Mouse (Mus musculus) lung, embryonic 16.5 days (tissue): ENCODE measurements around the gene Ints3. TPM values are rescaled to one million over a fixed set of nuclear protein-coding genes. Genes with fewer than 3 reads are reported as not detected.

Experiments
- ATAC-seq: fragments of 200-750 bp; cut with Nextera tagmentation; 2 replicates; pipeline ENCODE4 v1.8.0; 2017; ENCODE audit warnings: low read depth, mild to moderate bottlenecking, moderate library complexity
- H3K27ac ChIP-seq: fragments of 300-500 bp; sonication (generic); 2 replicates; pipeline ENCODE4 v1.5.1; 2014; ENCODE audit warnings: mild to moderate bottlenecking, control low read depth, low read length
- H3K27me3 ChIP-seq: fragments of 300-500 bp; sonication (generic); 2 replicates; pipeline ENCODE4 v1.6.1; 2014; ENCODE audit warnings: low read depth, low read length, mixed read lengths; ENCODE audit not compliant: control insufficient read depth, insufficient read depth
- H3K36me3 ChIP-seq: fragments of 300-500 bp; sonication (generic); 2 replicates; pipeline ENCODE4 v1.6.1; 2014; ENCODE audit warnings: low read length; ENCODE audit not compliant: control insufficient read depth, insufficient read depth
- H3K4me1 ChIP-seq: fragments of 300-500 bp; sonication (generic); replicated peaks from 2 replicates; pipeline ENCODE4 v1.6.1; 2014; ENCODE audit warnings: low read length, mixed read lengths; ENCODE audit not compliant: control insufficient read depth, insufficient read depth
- H3K4me2 ChIP-seq: fragments of 300-500 bp; sonication (generic); 2 replicates; pipeline ENCODE4 v1.6.1; 2014; ENCODE audit warnings: low read depth, low read length, control low read depth
- H3K4me3 ChIP-seq: fragments of 300-500 bp; sonication (generic); 2 replicates; pipeline ENCODE4 v1.5.1; 2014; ENCODE audit warnings: mild to moderate bottlenecking, low read length, control low read depth
- H3K9ac ChIP-seq: fragments of 300-500 bp; sonication (generic); 2 replicates; pipeline ENCODE4 v1.6.1; 2014; ENCODE audit warnings: low read length, control low read depth
- H3K9me3 ChIP-seq: fragments of 300-500 bp; sonication (generic); 2 replicates; pipeline ENCODE4 v1.6.1; 2016; ENCODE audit warnings: low read length; ENCODE audit not compliant: control insufficient read depth
- WGBS: fragments of 180-500 bp; shearing (Covaris S2); extraction: QIAGEN DNeasy Blood & Tissue Kit; methylation state at CpG from one replicate; pipeline ENCODE4 v1.1.7; 2014; 5-methylcytosine and 5-hydroxymethylcytosine counted together
- polyA plus RNA-seq: library from polyadenylated mRNA; unstranded; fragments of >200 nt; fragmentation: Nextera tagmentation; extraction: Ambion mirVana; gene quantifications from 2 replicates; pipeline ENCODE4 v1.2.1, GENCODE M21; 2015

The Ints3 gene
- polyA plus RNA-seq, 1 experiment from 2014 or later: 28.7 TPM

DNA sequence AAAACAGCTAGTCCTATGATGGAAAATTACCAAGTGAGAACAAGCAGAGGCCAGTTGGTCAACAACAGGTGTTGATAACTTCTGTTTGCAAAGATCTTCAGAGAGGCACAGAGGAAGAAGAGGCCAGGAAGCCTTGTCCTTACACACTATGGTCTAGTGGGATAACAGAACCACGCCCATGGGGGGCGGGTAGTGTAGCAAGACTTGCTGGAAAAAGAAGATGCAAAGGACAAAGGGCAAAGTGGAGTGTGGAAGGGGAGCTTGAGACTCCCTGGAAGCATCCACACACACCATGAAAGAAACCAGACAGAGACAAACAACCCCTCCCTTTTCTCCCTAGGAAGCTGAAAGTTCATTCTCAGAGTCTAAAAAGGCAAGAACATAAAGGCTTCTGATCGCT is 3.8 kb downstream of the Ints3 start:
- H3K27ac ChIP-seq: no peak overlapping the region
- H3K9me3 ChIP-seq: no peaks in the 10 kb centered on the region
- H3K4me1 ChIP-seq: peaks cover 29% of the 10 kb centered on the region
- no peak for ATAC-seq
- H3K9ac ChIP-seq: no peak overlapping the region
- no peaks in the 10 kb centered on the region for H3K27me3 ChIP-seq
- H3K36me3 ChIP-seq: no peaks in the 10 kb centered on the region
- no peak overlapping the region for H3K4me2 ChIP-seq
- no peak overlapping the region for H3K4me3 ChIP-seq
- 71% methylated on average over 3 of the region's 3 CpGs for WGBS

DNA sequence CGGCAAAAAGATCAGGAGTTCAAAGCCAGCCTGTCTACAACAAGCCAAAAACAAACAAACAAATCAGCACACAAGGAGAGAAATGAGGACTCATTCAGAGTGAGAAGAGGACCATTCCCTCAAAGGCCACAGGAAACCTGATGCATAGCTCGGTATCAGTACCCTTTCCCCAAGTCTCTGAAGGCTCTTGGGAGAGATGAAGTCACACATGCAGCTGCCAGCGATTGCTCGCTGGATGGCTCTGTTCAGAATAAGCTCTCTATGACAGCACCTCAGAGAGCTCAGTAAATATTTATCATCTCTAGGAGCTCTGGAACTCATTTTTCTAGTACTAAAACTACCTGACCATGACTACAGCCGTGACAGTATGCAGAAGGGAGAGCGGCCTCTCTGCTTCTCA is 5.2 kb downstream of the Ints3 start:
- H3K9me3 ChIP-seq: no peaks in the 10 kb centered on the region
- peaks cover 6% of the 10 kb centered on the region for H3K36me3 ChIP-seq
- no peak for ATAC-seq
- 63% methylated on average over 6 of the region's 6 CpGs for WGBS
- H3K27me3 ChIP-seq: no peaks in the 10 kb centered on the region
- no peak overlapping the region for H3K27ac ChIP-seq
- no peak overlapping the region for H3K4me3 ChIP-seq
- H3K4me1 ChIP-seq: peaks cover 23% of the 10 kb centered on the region
- H3K9ac ChIP-seq: no peak overlapping the region
- H3K4me2 ChIP-seq: no peak overlapping the region

DNA sequence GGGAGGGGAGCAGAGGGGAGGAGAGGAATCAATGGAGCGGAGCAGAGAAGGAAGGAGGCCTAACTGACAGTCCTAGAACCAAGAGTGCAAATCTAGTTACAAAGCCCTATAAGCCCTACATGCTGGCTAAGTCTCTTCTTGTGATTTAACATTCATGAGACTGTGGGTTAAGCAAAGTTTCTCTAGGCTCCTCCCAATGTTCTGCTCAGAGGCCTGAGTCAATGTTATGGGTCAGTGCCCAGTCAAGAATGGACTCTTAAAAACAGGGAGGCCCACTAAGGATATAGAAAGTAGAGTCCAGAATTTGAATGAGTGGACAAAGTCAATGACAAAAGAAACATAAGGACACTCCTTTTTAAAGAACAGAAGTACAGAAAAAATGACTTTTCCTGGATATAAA is 5.8 kb downstream of the Ints3 start:
- Histone ChIP-seq H3K27me3 (no peaks in the 10 kb centered on the region), H3K4me2 (no peak overlapping the region), H3K9ac (no peak overlapping the region), H3K4me1 (peaks cover 23% of the 10 kb centered on the region), H3K4me3 (no peak overlapping the region), H3K36me3 (peaks cover 9% of the 10 kb centered on the region), H3K9me3 (no peaks in the 10 kb centered on the region), H3K27ac (no peak overlapping the region)
- WGBS: 67% methylated on average over 1 of the region's 1 CpGs
- no peak for ATAC-seq

DNA sequence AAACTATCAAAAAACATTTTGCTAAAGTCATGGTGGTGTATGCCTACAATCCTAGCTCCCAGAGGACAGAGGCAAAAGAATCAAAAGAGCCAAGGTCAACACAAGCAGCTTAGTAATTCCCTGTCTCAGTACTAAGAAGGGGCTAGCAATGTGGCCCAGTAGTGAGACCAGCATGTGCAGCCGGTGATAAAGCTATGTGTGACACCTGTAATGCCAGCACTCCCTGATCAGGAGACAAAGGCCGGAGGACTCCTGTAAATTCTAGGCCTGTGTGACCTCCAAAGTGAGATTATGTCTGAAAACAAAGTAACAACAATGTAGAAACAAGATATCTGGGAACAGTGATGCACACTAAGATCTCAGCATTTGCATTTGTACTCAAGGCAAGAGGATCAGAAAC is 7.9 kb downstream of the Ints3 start:
- Histone ChIP-seq H3K9me3 (no peaks in the 10 kb centered on the region), H3K27me3 (no peaks in the 10 kb centered on the region), H3K4me3 (no peak overlapping the region), H3K4me1 (peaks cover 10% of the 10 kb centered on the region; the same call in 1 of the 2 replicates), H3K36me3 (peaks cover 15% of the 10 kb centered on the region), H3K9ac (no peak overlapping the region), H3K4me2 (no peak overlapping the region), H3K27ac (no peak overlapping the region)
- no peak for ATAC-seq
- 64% methylated on average over 2 of the region's 2 CpGs for WGBS

DNA sequence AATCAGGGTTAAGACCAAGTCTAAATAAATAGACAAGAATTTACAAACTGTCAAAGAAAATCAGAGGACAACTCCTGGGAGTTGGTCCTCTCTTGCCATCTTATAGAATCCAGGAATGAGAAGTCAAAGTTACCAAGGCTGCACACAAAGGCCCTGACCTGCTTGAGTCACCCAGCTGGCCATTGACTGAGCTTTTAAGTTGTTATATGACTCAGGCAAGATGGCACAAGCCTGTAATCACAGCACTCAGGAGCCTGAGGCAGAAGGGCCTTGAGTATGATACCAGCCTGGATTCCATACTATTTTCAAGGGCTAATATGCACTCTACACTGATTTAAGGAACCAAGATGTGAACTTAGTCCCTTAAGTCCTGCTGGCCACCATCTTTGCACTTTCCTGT is 9.9 kb downstream of the Ints3 start:
- no peaks in the 10 kb centered on the region for H3K9me3 ChIP-seq
- H3K4me2 ChIP-seq: no peak overlapping the region
- H3K4me3 ChIP-seq: no peak overlapping the region
- no peaks in the 10 kb centered on the region for H3K27me3 ChIP-seq
- no peak overlapping the region for H3K27ac ChIP-seq
- H3K36me3 ChIP-seq: peaks cover 15% of the 10 kb centered on the region
- ATAC-seq: no peak
- no peak overlapping the region for H3K9ac ChIP-seq
- H3K4me1 ChIP-seq: peaks cover 5% of the 10 kb centered on the region; the same call in 1 of the 2 replicates

DNA sequence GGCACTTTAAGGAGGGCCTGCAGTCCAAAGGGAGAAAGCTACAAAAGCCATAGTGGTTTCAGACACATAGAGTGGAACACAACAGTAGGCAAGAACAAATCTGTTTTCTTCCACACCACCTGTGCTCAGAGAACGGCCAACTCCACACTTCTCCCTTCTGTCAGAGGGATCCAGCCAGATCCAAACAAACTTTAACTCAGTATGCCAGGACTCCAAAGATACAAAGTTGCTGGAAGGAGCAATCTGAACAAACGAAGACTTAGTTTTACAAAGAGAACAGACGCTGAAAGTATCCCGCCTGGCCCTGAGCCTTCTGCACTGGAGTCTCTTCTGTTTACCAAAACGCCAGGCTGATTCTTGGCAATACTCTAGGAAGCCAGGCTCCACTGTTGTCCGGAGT is 12.7 kb downstream of the Ints3 start:
- 77% methylated on average over 6 of the region's 6 CpGs for WGBS
- Histone ChIP-seq H3K27me3 (no peaks in the 10 kb centered on the region), H3K4me2 (no peak overlapping the region), H3K27ac (no peak overlapping the region), H3K4me1 (no peaks in the 10 kb centered on the region), H3K9ac (no peak overlapping the region), H3K36me3 (peaks cover 23% of the 10 kb centered on the region), H3K4me3 (no peak overlapping the region), H3K9me3 (no peaks in the 10 kb centered on the region)
- ATAC-seq: no peak

DNA sequence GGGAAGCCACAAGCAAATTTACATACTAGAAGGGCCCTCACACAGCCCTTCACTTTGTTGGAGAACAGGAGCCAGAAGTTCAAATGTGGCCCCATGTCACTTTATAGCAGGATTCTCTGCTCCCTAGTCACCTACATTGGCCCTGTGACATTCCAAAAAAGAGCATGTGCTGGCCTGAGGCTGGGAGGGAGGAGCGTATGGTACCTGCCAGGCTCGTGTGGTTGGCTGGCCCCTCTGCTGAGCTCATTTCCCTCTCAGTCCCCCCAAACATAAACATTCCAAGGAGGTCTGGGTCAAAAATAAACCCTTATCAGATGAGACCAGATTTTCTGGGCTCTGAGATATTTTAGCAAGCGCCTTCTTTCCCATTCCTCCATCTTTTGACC is 20.4 kb downstream of the Ints3 start:
- H3K4me2 ChIP-seq: no peak overlapping the region
- peak; percentile 47; the same call in 1 of the 2 replicates for ATAC-seq
- peaks cover 6% of the 10 kb centered on the region for H3K4me1 ChIP-seq
- no peak overlapping the region for H3K4me3 ChIP-seq
- H3K9ac ChIP-seq: no peak overlapping the region
- peak overlapping the region; percentile 23; the same call in 1 of the 2 replicates for H3K27ac ChIP-seq
- H3K36me3 ChIP-seq: peaks cover 32% of the 10 kb centered on the region
- WGBS: 35% methylated on average over 3 of the region's 3 CpGs
- no peaks in the 10 kb centered on the region for H3K9me3 ChIP-seq
- no peaks in the 10 kb centered on the region for H3K27me3 ChIP-seq

DNA sequence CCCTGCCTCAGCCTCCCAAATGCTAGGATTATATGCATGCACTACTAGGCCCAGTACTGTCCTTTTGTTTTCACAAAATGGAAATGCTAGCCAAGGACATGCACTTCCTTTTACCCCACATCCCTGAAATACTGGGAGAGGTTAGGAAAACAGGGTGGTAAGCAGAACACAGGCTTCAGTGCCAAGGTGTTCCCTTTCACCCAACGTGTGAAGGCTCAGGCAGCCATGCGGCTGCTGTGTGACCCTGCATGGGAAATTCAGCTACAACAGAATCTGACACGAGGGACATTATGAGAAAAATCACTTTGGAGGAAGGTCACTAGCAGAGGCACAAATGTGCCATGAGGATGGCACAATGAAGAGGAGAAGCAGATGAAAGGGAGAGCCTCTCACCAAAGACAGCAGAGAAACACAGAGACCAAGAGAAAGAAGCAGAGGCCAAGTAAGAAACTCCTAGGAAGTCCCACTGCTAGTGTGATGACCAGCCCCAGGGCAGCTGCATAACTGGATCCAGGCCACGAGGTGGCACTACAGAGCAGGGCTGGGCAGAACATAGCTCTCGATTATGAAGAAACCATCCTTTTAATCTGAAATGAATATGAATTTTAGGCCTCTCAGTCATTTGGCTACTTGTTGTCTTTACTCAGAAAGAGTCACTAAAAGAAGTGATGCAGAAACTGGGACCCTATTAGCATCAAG is 21.0 kb downstream of the Ints3 start:
- H3K9me3 ChIP-seq: no peaks in the 10 kb centered on the region
- H3K27ac ChIP-seq: no peak overlapping the region; the same call in 1 of the 2 replicates
- H3K36me3 ChIP-seq: peaks cover 37% of the 10 kb centered on the region
- 44% methylated on average over 5 of the region's 5 CpGs for WGBS
- peak; percentile 73 for ATAC-seq
- no peaks in the 10 kb centered on the region for H3K27me3 ChIP-seq
- no peak overlapping the region for H3K4me3 ChIP-seq
- H3K4me1 ChIP-seq: peaks cover 6% of the 10 kb centered on the region
- H3K9ac ChIP-seq: no peak overlapping the region
- no peak overlapping the region for H3K4me2 ChIP-seq

DNA sequence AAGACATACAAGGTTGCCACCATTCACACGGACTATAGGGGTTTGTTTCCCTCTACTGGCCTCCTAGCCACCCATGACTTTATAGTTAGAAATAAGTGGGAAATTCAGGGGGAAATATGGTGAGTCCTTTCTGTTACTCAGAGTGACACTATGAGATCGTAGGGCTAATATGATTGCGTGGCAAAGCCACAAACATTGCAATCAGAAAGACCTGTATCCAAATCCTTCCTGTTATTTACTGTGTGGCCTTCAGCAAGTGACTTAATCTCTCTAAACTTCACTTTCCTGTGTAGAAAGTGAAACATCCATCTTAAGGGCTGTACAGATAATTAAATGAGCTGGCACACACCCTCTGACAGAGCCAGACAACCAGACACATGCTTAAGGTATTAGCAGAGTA is 24.7 kb downstream of the Ints3 start:
- WGBS: 87% methylated on average over 3 of the region's 3 CpGs
- Histone ChIP-seq H3K27ac (no peak overlapping the region), H3K27me3 (no peaks in the 10 kb centered on the region), H3K9me3 (no peaks in the 10 kb centered on the region), H3K4me2 (no peak overlapping the region), H3K4me3 (no peak overlapping the region), H3K36me3 (peaks cover 48% of the 10 kb centered on the region), H3K4me1 (peaks cover 6% of the 10 kb centered on the region), H3K9ac (no peak overlapping the region)
- no peak for ATAC-seq

DNA sequence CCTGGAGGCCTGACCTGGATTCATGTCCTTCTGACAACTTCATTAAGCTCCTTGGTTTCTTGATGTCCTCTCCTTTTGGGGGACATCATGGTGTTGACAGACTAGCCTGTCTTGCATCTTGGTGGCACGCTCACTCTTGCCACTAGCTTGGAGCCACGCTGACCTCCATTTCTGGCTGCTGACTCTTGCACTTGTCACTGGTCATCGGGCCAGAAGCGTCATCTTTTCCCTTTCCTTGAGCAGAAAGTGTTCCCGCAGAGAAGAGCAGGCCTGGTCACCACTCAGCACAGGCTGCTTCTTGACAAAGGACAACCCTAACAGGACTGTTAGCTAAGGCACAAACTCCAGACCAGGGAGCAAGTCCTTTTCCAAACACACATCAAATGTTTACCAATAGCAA is 27.0 kb downstream of the Ints3 start:
- H3K36me3 ChIP-seq: peaks cover 69% of the 10 kb centered on the region
- no peaks in the 10 kb centered on the region for H3K27me3 ChIP-seq
- no peak overlapping the region for H3K4me2 ChIP-seq
- H3K4me3 ChIP-seq: no peak overlapping the region
- no peaks in the 10 kb centered on the region for H3K9me3 ChIP-seq
- no peaks in the 10 kb centered on the region for H3K4me1 ChIP-seq
- no peak overlapping the region for H3K27ac ChIP-seq
- 94% methylated on average over 5 of the region's 5 CpGs for WGBS
- no peak for ATAC-seq
- H3K9ac ChIP-seq: no peak overlapping the region
